Mouse (Mus musculus): Measurements from ENCODE around the gene Osbpl6. TPM values are rescaled to one million over a fixed set of nuclear protein-coding genes. Genes with fewer than 3 reads are reported as not detected.

The Osbpl6 gene
- total RNA-seq, 2 experiments from 2014 or later, result not detected

GRCm38 (mm10) chr2:76548171-76548570, 141.9 kb downstream of the Osbpl6 start:
- no peak for ATAC-seq (replicated peaks; ENCODE audit: poor library complexity, severe bottlenecking)

GRCm38 (mm10) chr2:76548836-76549235, 142.5 kb downstream of the Osbpl6 start:
- no peak for ATAC-seq (replicated peaks; ENCODE audit: poor library complexity, severe bottlenecking)

- no peak for ATAC-seq (replicated peaks; ENCODE audit: poor library complexity, severe bottlenecking)
These were observed 143.0 kb downstream of the Osbpl6 start for GRCm38 (mm10) chr2:76549316-76549715.

- ATAC-seq (replicated peaks; ENCODE audit: poor library complexity, severe bottlenecking), result no peak
These were observed 149.7 kb downstream of the Osbpl6 start for GRCm38 (mm10) chr2:76555852-76556558.

GRCm38 (mm10) chr2:76560146-76560545, 153.8 kb downstream of the Osbpl6 start:
- no peak for ATAC-seq (replicated peaks; ENCODE audit: poor library complexity, severe bottlenecking)

- no peak for ATAC-seq (replicated peaks; ENCODE audit: poor library complexity, severe bottlenecking)
These were observed 157.6 kb downstream of the Osbpl6 start for GRCm38 (mm10) chr2:76563862-76564261.

- peak; percentile 87 for ATAC-seq (replicated peaks; ENCODE audit: poor library complexity, severe bottlenecking)
These were observed 160.7 kb downstream of the Osbpl6 start for GRCm38 (mm10) chr2:76566933-76567551.

- ATAC-seq (replicated peaks; ENCODE audit: poor library complexity, severe bottlenecking), result peak; percentile 51
These were observed 165.2 kb downstream of the Osbpl6 start for GRCm38 (mm10) chr2:76571543-76571942.

GRCm38 (mm10) chr2:76578911-76579310, 172.6 kb downstream of the Osbpl6 start:
- no peak for ATAC-seq (replicated peaks; ENCODE audit: poor library complexity, severe bottlenecking)

GRCm38 (mm10) chr2:76585090-76585489, 178.8 kb downstream of the Osbpl6 start:
- no peak for ATAC-seq (replicated peaks; ENCODE audit: poor library complexity, severe bottlenecking)

- ATAC-seq (replicated peaks; ENCODE audit: poor library complexity, severe bottlenecking), result no peak
These were observed 180.6 kb downstream of the Osbpl6 start for GRCm38 (mm10) chr2:76586906-76587305.

GRCm38 (mm10) chr2:76590221-76590620, 183.9 kb downstream of the Osbpl6 start:
- no peak for ATAC-seq (replicated peaks; ENCODE audit: poor library complexity, severe bottlenecking)

GRCm38 (mm10) chr2:76592401-76592924, 186.2 kb downstream of the Osbpl6 start:
- no peak for ATAC-seq (replicated peaks; ENCODE audit: poor library complexity, severe bottlenecking)

GRCm38 (mm10) chr2:76597521-76597920, 191.2 kb downstream of the Osbpl6 start:
- no peak for ATAC-seq (replicated peaks; ENCODE audit: poor library complexity, severe bottlenecking)

GRCm38 (mm10) chr2:76599214-76599613, 192.9 kb downstream of the Osbpl6 start:
- peak; percentile 50 for ATAC-seq (replicated peaks; ENCODE audit: poor library complexity, severe bottlenecking)

GRCm38 (mm10) chr2:76602256-76602655, 195.9 kb downstream of the Osbpl6 start:
- no peak for ATAC-seq (replicated peaks; ENCODE audit: poor library complexity, severe bottlenecking)

GRCm38 (mm10) chr2:76606704-76607103, 200.4 kb downstream of the Osbpl6 start:
- ATAC-seq (replicated peaks; ENCODE audit: poor library complexity, severe bottlenecking), result no peak

GRCm38 (mm10) chr2:76610326-76611104, 204.2 kb downstream of the Osbpl6 start:
- peak; percentile 94 for ATAC-seq (replicated peaks; ENCODE audit: poor library complexity, severe bottlenecking)

- no peak for ATAC-seq (replicated peaks; ENCODE audit: poor library complexity, severe bottlenecking)
These were observed 205.7 kb downstream of the Osbpl6 start for GRCm38 (mm10) chr2:76611996-76612395.

GRCm38 (mm10) chr2:76618078-76618477, 211.8 kb downstream of the Osbpl6 start:
- peak; percentile 51; the same call in 1 of the 2 replicates for ATAC-seq (replicated peaks; ENCODE audit: poor library complexity, severe bottlenecking)

GRCm38 (mm10) chr2:76620188-76620587, 213.9 kb downstream of the Osbpl6 start:
- ATAC-seq (replicated peaks; ENCODE audit: poor library complexity, severe bottlenecking), result peak; percentile 61

All from granulocyte monocyte progenitor cell, adult 5-6 weeks (primary cell).